Mouse (Mus musculus): ENCODE results near the gene Slc40a1.

The Slc40a1 gene

GRCm38 (mm10) chr1:45926393-45926763, at the start of gene Slc40a1:
Gene Slc40a1 (minus strand): TSS chr1:45926523.
- no peak for DNase-seq

GRCm38 (mm10) chr1:45971314-45971713, 45.0 kb upstream of the Slc40a1 start:
- no peak for DNase-seq

- no peak for DNase-seq
Observed at GRCm38 (mm10) chr1:45948988-45949387, 22.7 kb upstream of the Slc40a1 start.

GRCm38 (mm10) chr1:45947843-45948242, 21.5 kb upstream of the Slc40a1 start:
- DNase-seq, result no peak

GRCm38 (mm10) chr1:45931127-45931526, 4.8 kb upstream of the Slc40a1 start:
- no peak for DNase-seq

- DNase-seq, result no peak
Observed at GRCm38 (mm10) chr1:45926911-45927310, 588 bp upstream of the Slc40a1 start.

GRCm38 (mm10) chr1:45925500-45926392, 577 bp downstream of the Slc40a1 start:
- DNase-seq, result peak; percentile 29

GRCm38 (mm10) chr1:45925131-45925499, 1.2 kb downstream of the Slc40a1 start:
- no peak for DNase-seq

- no peak for DNase-seq
Observed at GRCm38 (mm10) chr1:45924516-45924915, 1.8 kb downstream of the Slc40a1 start.

GRCm38 (mm10) chr1:45923306-45923705, 3.0 kb downstream of the Slc40a1 start:
- DNase-seq, result no peak

GRCm38 (mm10) chr1:45920703-45921102, 5.6 kb downstream of the Slc40a1 start:
- DNase-seq, result no peak

- DNase-seq, result no peak
Observed at GRCm38 (mm10) chr1:45919752-45920151, 6.6 kb downstream of the Slc40a1 start.

GRCm38 (mm10) chr1:45917136-45917803, 9.1 kb downstream of the Slc40a1 start:
- no peak for DNase-seq

GRCm38 (mm10) chr1:45916174-45916573, 10.1 kb downstream of the Slc40a1 start:
- DNase-seq, result no peak

GRCm38 (mm10) chr1:45914236-45914635, 12.1 kb downstream of the Slc40a1 start:
- no peak for DNase-seq

- DNase-seq, result no peak
Observed at GRCm38 (mm10) chr1:45905107-45905821, 21.1 kb downstream of the Slc40a1 start.

- DNase-seq, result no peak
Observed at GRCm38 (mm10) chr1:45904161-45904560, 22.2 kb downstream of the Slc40a1 start.

- no peak for DNase-seq
Observed at GRCm38 (mm10) chr1:45898044-45898443, 28.3 kb downstream of the Slc40a1 start.

- no peak for DNase-seq
Observed at GRCm38 (mm10) chr1:45894168-45894912, 32.0 kb downstream of the Slc40a1 start.

GRCm38 (mm10) chr1:45891986-45892385, 34.3 kb downstream of the Slc40a1 start:
- no peak for DNase-seq

- DNase-seq, result no peak
Observed at GRCm38 (mm10) chr1:45890173-45890572, 36.1 kb downstream of the Slc40a1 start, which contains the start of gene Gm5269. Gene Gm5269 (minus strand): TSS chr1:45890273.

GRCm38 (mm10) chr1:45886800-45887199, 39.5 kb downstream of the Slc40a1 start:
- no peak for DNase-seq

GRCm38 (mm10) chr1:45883378-45883777, 42.9 kb downstream of the Slc40a1 start:
- DNase-seq, result no peak
